Mouse (Mus musculus): Measurements from ENCODE around the gene Slc35g2. TPM values are rescaled to one million over a fixed set of nuclear protein-coding genes. Genes with fewer than 3 reads are reported as not detected.

The Slc35g2 gene
- 5.4 and 9.0 TPM in 2 replicates for polyA plus RNA-seq (2012; rRNA removed)

GRCm38 (mm10) chr9:100570626-100571233, at the start of gene Slc35g2:
Gene Slc35g2, minus strand, starts transcription at chr9:100571090.
- under 1% methylated on average over 55 of the region's 55 CpGs for WGBS
- no peak for TF ChIP-seq CTCF (IDR thresholded peaks at IDR 0.05; ENCODE audit: insufficient read depth, low read length)
- TF ChIP-seq POLR2A (IDR thresholded peaks at IDR 0.05; ENCODE audit: borderline replicate concordance, extremely low read depth, low read depth, low read length): 0 out of 2 replicates have a peak, but pooled peaks have one; percentile 30
- DNase-seq: peak; percentile 62
- H3K4me1 ChIP-seq (ENCODE audit: control insufficient read depth, insufficient read depth, low read length): no peaks in the 10 kb centered on the region; the same call in 1 of the 2 replicates
- peak within 1 kb of the TSS; percentile 81 for H3K4me3 ChIP-seq (replicated peaks; ENCODE audit: extremely low read depth, low read depth, low read length)

- 25% methylated on average over 11 of the region's 11 CpGs for WGBS
- TF ChIP-seq CTCF (IDR thresholded peaks at IDR 0.05; ENCODE audit: insufficient read depth, low read length): no peak
- no peak for TF ChIP-seq POLR2A (IDR thresholded peaks at IDR 0.05; ENCODE audit: borderline replicate concordance, extremely low read depth, low read depth, low read length)
- H3K4me3 ChIP-seq (replicated peaks; ENCODE audit: extremely low read depth, low read depth, low read length): peak overlapping the region; percentile 43
These were observed 46.1 kb upstream of the Slc35g2 start for GRCm38 (mm10) chr9:100616947-100617346.

GRCm38 (mm10) chr9:100613501-100614071, 42.7 kb upstream of the Slc35g2 start:
- H3K4me1 ChIP-seq (ENCODE audit: control insufficient read depth, insufficient read depth, low read length): peaks cover 4% of the 10 kb centered on the region; the same call in 1 of the 2 replicates
- TF ChIP-seq POLR2A (IDR thresholded peaks at IDR 0.05; ENCODE audit: borderline replicate concordance, extremely low read depth, low read depth, low read length) (no peak), CTCF (IDR thresholded peaks at IDR 0.05; ENCODE audit: insufficient read depth, low read length) (no peak)
- DNase-seq: no peak
- 75% methylated on average over 3 of the region's 3 CpGs for WGBS
- H3K4me3 ChIP-seq (replicated peaks; ENCODE audit: extremely low read depth, low read depth, low read length): no peak overlapping the region

More at GRCm38 (mm10) chr9:100616947-100617346, 46.1 kb upstream of the Slc35g2 start:
- peak; percentile 27 for DNase-seq
- H3K4me1 ChIP-seq (ENCODE audit: control insufficient read depth, insufficient read depth, low read length): peaks cover 4% of the 10 kb centered on the region; the same call in 1 of the 2 replicates

- TF ChIP-seq CTCF (IDR thresholded peaks at IDR 0.05; ENCODE audit: insufficient read depth, low read length) (no peak), POLR2A (IDR thresholded peaks at IDR 0.05; ENCODE audit: borderline replicate concordance, extremely low read depth, low read depth, low read length) (no peak)
- DNase-seq: no peak
- Histone ChIP-seq H3K4me3 (replicated peaks; ENCODE audit: extremely low read depth, low read depth, low read length) (no peak overlapping the region), H3K4me1 (ENCODE audit: control insufficient read depth, insufficient read depth, low read length) (no peaks in the 10 kb centered on the region)
- WGBS: 41% methylated on average over 7 of the region's 7 CpGs
These were observed 35.2 kb upstream of the Slc35g2 start for GRCm38 (mm10) chr9:100605985-100606554.

- WGBS: 86% methylated on average over 1 of the region's 1 CpGs
- DNase-seq: no peak
- Histone ChIP-seq H3K4me3 (replicated peaks; ENCODE audit: extremely low read depth, low read depth, low read length) (no peak overlapping the region), H3K4me1 (ENCODE audit: control insufficient read depth, insufficient read depth, low read length) (no peaks in the 10 kb centered on the region)
- no peak for TF ChIP-seq POLR2A (IDR thresholded peaks at IDR 0.05; ENCODE audit: borderline replicate concordance, extremely low read depth, low read depth, low read length)
- no peak for TF ChIP-seq CTCF (IDR thresholded peaks at IDR 0.05; ENCODE audit: insufficient read depth, low read length)
These were observed 34.6 kb upstream of the Slc35g2 start for GRCm38 (mm10) chr9:100605522-100605921.

- WGBS: 72% methylated on average over 5 of the region's 5 CpGs
- Histone ChIP-seq H3K4me1 (ENCODE audit: control insufficient read depth, insufficient read depth, low read length) (no peaks in the 10 kb centered on the region), H3K4me3 (replicated peaks; ENCODE audit: extremely low read depth, low read depth, low read length) (no peak overlapping the region)
- TF ChIP-seq POLR2A (IDR thresholded peaks at IDR 0.05; ENCODE audit: borderline replicate concordance, extremely low read depth, low read depth, low read length) (no peak), CTCF (IDR thresholded peaks at IDR 0.05; ENCODE audit: insufficient read depth, low read length) (no peak)
- no peak for DNase-seq
These were observed 32.3 kb upstream of the Slc35g2 start for GRCm38 (mm10) chr9:100603156-100603555.

- no peak for DNase-seq
These were observed 31.2 kb upstream of the Slc35g2 start for GRCm38 (mm10) chr9:100602130-100602529.

GRCm38 (mm10) chr9:100599761-100600328, 29.0 kb upstream of the Slc35g2 start:
- no peak for DNase-seq
- no peak for TF ChIP-seq CTCF (IDR thresholded peaks at IDR 0.05; ENCODE audit: insufficient read depth, low read length)
- no peak for TF ChIP-seq POLR2A (IDR thresholded peaks at IDR 0.05; ENCODE audit: borderline replicate concordance, extremely low read depth, low read depth, low read length)
- no peak overlapping the region for H3K4me3 ChIP-seq (replicated peaks; ENCODE audit: extremely low read depth, low read depth, low read length)
- WGBS: 71% methylated on average over 3 of the region's 3 CpGs
- no peaks in the 10 kb centered on the region for H3K4me1 ChIP-seq (ENCODE audit: control insufficient read depth, insufficient read depth, low read length)

More at GRCm38 (mm10) chr9:100602130-100602529, 31.2 kb upstream of the Slc35g2 start:
- TF ChIP-seq POLR2A (IDR thresholded peaks at IDR 0.05; ENCODE audit: borderline replicate concordance, extremely low read depth, low read depth, low read length): no peak
- TF ChIP-seq CTCF (IDR thresholded peaks at IDR 0.05; ENCODE audit: insufficient read depth, low read length): no peak
- 71% methylated on average over 1 of the region's 1 CpGs for WGBS
- H3K4me1 ChIP-seq (ENCODE audit: control insufficient read depth, insufficient read depth, low read length): no peaks in the 10 kb centered on the region
- H3K4me3 ChIP-seq (replicated peaks; ENCODE audit: extremely low read depth, low read depth, low read length): no peak overlapping the region

GRCm38 (mm10) chr9:100597546-100597945, 26.7 kb upstream of the Slc35g2 start, which contains the start of gene Stag1:
Gene Stag1, plus strand, starts transcription at chr9:100597798.
- TF ChIP-seq POLR2A (IDR thresholded peaks at IDR 0.05; ENCODE audit: borderline replicate concordance, extremely low read depth, low read depth, low read length) (no peak), CTCF (IDR thresholded peaks at IDR 0.05; ENCODE audit: insufficient read depth, low read length) (no peak)
- no peak within 1 kb of the TSS for H3K4me3 ChIP-seq (replicated peaks; ENCODE audit: extremely low read depth, low read depth, low read length)
- 82% methylated on average over 8 of the region's 8 CpGs for WGBS
- DNase-seq: no peak
- no peaks in the 10 kb centered on the region for H3K4me1 ChIP-seq (ENCODE audit: control insufficient read depth, insufficient read depth, low read length)

Data from lung, adult 2 months (tissue).